Mouse (Mus musculus): ENCODE results near the gene Mettl8. TPM values are rescaled to one million over a fixed set of nuclear protein-coding genes. Genes with fewer than 3 reads are reported as not detected.

Gene Mettl8
- polyA plus RNA-seq, 1 experiment from 2014 or later: 6.0 TPM

- no peak for TF ChIP-seq CTCF (IDR thresholded peaks at IDR 0.05; ENCODE audit: low read depth)
- Histone ChIP-seq H3K27me3 (replicated peaks; ENCODE audit: control insufficient read depth, insufficient read depth, low read length) (no peaks in the 10 kb centered on the region), H3K9ac (ENCODE audit: low read depth, low read length) (no peak overlapping the region), H3K36me3 (ENCODE audit: control insufficient read depth, insufficient read depth) (peaks cover 10% of the 10 kb centered on the region; the same call in 1 of the 2 replicates), H3K9me3 (ENCODE audit: control insufficient read depth) (no peaks in the 10 kb centered on the region), H3K4me2 (replicated peaks; ENCODE audit: low read depth) (no peak overlapping the region), H3K4me3 (ENCODE audit: low read depth, low read length) (no peak overlapping the region), H3K4me1 (replicated peaks; ENCODE audit: control insufficient read depth, insufficient read depth, low read length) (no peaks in the 10 kb centered on the region), H3K27ac (ENCODE audit: low read depth, low read length) (no peak overlapping the region)
- ATAC-seq: no peak
- WGBS: 83% methylated on average over 1 of the region's 1 CpGs
These were observed 88.2 kb downstream of the Mettl8 start for GRCm38 (mm10) chr2:70967216-70967615.

GRCm38 (mm10) chr2:70964809-70965208 is 90.6 kb downstream of the Mettl8 start:
- Histone ChIP-seq H3K27me3 (replicated peaks; ENCODE audit: control insufficient read depth, insufficient read depth, low read length) (no peaks in the 10 kb centered on the region), H3K36me3 (ENCODE audit: control insufficient read depth, insufficient read depth) (peaks cover 10% of the 10 kb centered on the region; the same call in 1 of the 2 replicates), H3K27ac (ENCODE audit: low read depth, low read length) (no peak overlapping the region), H3K9me3 (ENCODE audit: control insufficient read depth) (no peaks in the 10 kb centered on the region), H3K4me1 (replicated peaks; ENCODE audit: control insufficient read depth, insufficient read depth, low read length) (no peaks in the 10 kb centered on the region), H3K4me3 (ENCODE audit: low read depth, low read length) (no peak overlapping the region), H3K4me2 (replicated peaks; ENCODE audit: low read depth) (no peak overlapping the region), H3K9ac (ENCODE audit: low read depth, low read length) (no peak overlapping the region)
- 89% methylated on average over 2 of the region's 2 CpGs for WGBS
- 0 out of 2 replicates have a peak, but pooled peaks have one; percentile 7 for TF ChIP-seq CTCF (IDR thresholded peaks at IDR 0.05; ENCODE audit: low read depth)
- no peak for ATAC-seq

DNA sequence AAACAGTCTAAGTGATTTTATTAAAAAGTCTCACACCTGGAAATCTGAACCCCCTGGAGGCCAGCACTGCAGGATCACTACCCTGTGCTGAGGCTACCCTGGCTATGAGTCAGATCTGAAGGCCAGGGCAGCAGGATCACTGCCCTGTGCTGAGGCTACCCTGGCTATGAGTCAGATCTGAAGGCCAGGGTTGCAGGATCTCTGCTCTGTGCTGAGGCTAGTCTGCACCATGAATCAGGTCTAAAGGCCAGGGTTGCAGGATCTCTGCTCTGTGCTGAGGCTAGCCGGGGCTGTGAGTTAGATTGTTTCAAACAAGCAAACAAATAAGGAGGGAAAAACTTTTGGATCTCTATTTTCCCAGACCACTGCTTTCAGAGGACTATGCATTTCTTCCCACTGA is 92.5 kb downstream of the Mettl8 start:
- H3K4me3 ChIP-seq (ENCODE audit: low read depth, low read length): no peak overlapping the region
- H3K27me3 ChIP-seq (replicated peaks; ENCODE audit: control insufficient read depth, insufficient read depth, low read length): no peaks in the 10 kb centered on the region
- no peaks in the 10 kb centered on the region for H3K4me1 ChIP-seq (replicated peaks; ENCODE audit: control insufficient read depth, insufficient read depth, low read length)
- H3K9ac ChIP-seq (ENCODE audit: low read depth, low read length): no peak overlapping the region
- peaks cover 10% of the 10 kb centered on the region; the same call in 1 of the 2 replicates for H3K36me3 ChIP-seq (ENCODE audit: control insufficient read depth, insufficient read depth)
- no peak for TF ChIP-seq CTCF (IDR thresholded peaks at IDR 0.05; ENCODE audit: low read depth)
- whole genome bisulfite sequencing: 84% methylated on average over 1 of the region's 1 CpGs
- ATAC-seq: 0 out of 2 replicates have a peak, but pooled peaks have one; percentile 33
- H3K4me2 ChIP-seq (replicated peaks; ENCODE audit: low read depth): no peak overlapping the region
- H3K9me3 ChIP-seq (ENCODE audit: control insufficient read depth): no peaks in the 10 kb centered on the region
- no peak overlapping the region for H3K27ac ChIP-seq (ENCODE audit: low read depth, low read length)

- Histone ChIP-seq H3K4me3 (ENCODE audit: low read depth, low read length) (no peak overlapping the region), H3K9ac (ENCODE audit: low read depth, low read length) (no peak overlapping the region), H3K27ac (ENCODE audit: low read depth, low read length) (no peak overlapping the region), H3K27me3 (replicated peaks; ENCODE audit: control insufficient read depth, insufficient read depth, low read length) (no peaks in the 10 kb centered on the region), H3K9me3 (ENCODE audit: control insufficient read depth) (no peaks in the 10 kb centered on the region), H3K36me3 (ENCODE audit: control insufficient read depth, insufficient read depth) (peaks cover 10% of the 10 kb centered on the region; the same call in 1 of the 2 replicates), H3K4me2 (replicated peaks; ENCODE audit: low read depth) (no peak overlapping the region), H3K4me1 (replicated peaks; ENCODE audit: control insufficient read depth, insufficient read depth, low read length) (no peaks in the 10 kb centered on the region)
- no peak for ATAC-seq
- no peak for TF ChIP-seq CTCF (IDR thresholded peaks at IDR 0.05; ENCODE audit: low read depth)
- WGBS: 78% methylated on average over 6 of the region's 6 CpGs
These were observed 94.1 kb downstream of the Mettl8 start for GRCm38 (mm10) chr2:70961086-70961941.

- TF ChIP-seq CTCF (IDR thresholded peaks at IDR 0.05; ENCODE audit: low read depth): no peak
- H3K9me3 ChIP-seq (ENCODE audit: control insufficient read depth): no peaks in the 10 kb centered on the region
- H3K36me3 ChIP-seq (ENCODE audit: control insufficient read depth, insufficient read depth): peaks cover 3% of the 10 kb centered on the region; the same call in 1 of the 2 replicates
- WGBS: 85% methylated on average over 6 of the region's 6 CpGs
- no peaks in the 10 kb centered on the region for H3K4me1 ChIP-seq (replicated peaks; ENCODE audit: control insufficient read depth, insufficient read depth, low read length)
- H3K27me3 ChIP-seq (replicated peaks; ENCODE audit: control insufficient read depth, insufficient read depth, low read length): no peaks in the 10 kb centered on the region
- no peak overlapping the region for H3K4me3 ChIP-seq (ENCODE audit: low read depth, low read length)
- H3K27ac ChIP-seq (ENCODE audit: low read depth, low read length): no peak overlapping the region
- no peak overlapping the region for H3K9ac ChIP-seq (ENCODE audit: low read depth, low read length)
- no peak overlapping the region for H3K4me2 ChIP-seq (replicated peaks; ENCODE audit: low read depth)
- no peak for ATAC-seq
These were observed 95.3 kb downstream of the Mettl8 start for GRCm38 (mm10) chr2:70960090-70960489.

GRCm38 (mm10) chr2:70959337-70959736 is 96.0 kb downstream of the Mettl8 start:
- Histone ChIP-seq H3K4me1 (replicated peaks; ENCODE audit: control insufficient read depth, insufficient read depth, low read length) (no peaks in the 10 kb centered on the region), H3K9ac (ENCODE audit: low read depth, low read length) (no peak overlapping the region), H3K36me3 (ENCODE audit: control insufficient read depth, insufficient read depth) (0 out of 2 replicates have a peak, but pooled peaks cover 3% of the 10 kb centered on the region), H3K9me3 (ENCODE audit: control insufficient read depth) (no peaks in the 10 kb centered on the region), H3K4me3 (ENCODE audit: low read depth, low read length) (no peak overlapping the region), H3K27ac (ENCODE audit: low read depth, low read length) (no peak overlapping the region), H3K27me3 (replicated peaks; ENCODE audit: control insufficient read depth, insufficient read depth, low read length) (no peaks in the 10 kb centered on the region), H3K4me2 (replicated peaks; ENCODE audit: low read depth) (no peak overlapping the region)
- no peak for TF ChIP-seq CTCF (IDR thresholded peaks at IDR 0.05; ENCODE audit: low read depth)
- WGBS: 79% methylated on average over 7 of the region's 7 CpGs
- no peak for ATAC-seq
